Mouse (Mus musculus) testis, adult 2 months (tissue): Measurements from ENCODE around the gene St6galnac5.

Experiments used
- CTCF ChIP-seq: fragments of 200-500 bp; IDR thresholded peaks from 2 replicates; pipeline ENCODE4 v1.5.1; 2012; ENCODE audit warnings: low read depth, mild to moderate bottlenecking, inconsistent platforms, low read length, moderate library complexity; ENCODE audit not compliant: control insufficient read depth, insufficient read depth, insufficient replicate concordance
- POLR2A ChIP-seq: fragments of 200-500 bp; IDR thresholded peaks from 2 replicates; pipeline ENCODE4 v1.6.1; 2012; ENCODE audit warnings: low read depth, mild to moderate bottlenecking, inconsistent platforms, low read length, moderate library complexity; ENCODE audit not compliant: control insufficient read depth

- no peak for TF ChIP-seq POLR2A
- TF ChIP-seq CTCF: no peak
These were observed 48.3 kb downstream of the St6galnac5 start for GRCm38 (mm10) chr3:152933737-152934136.
